Mouse (Mus musculus) neural tube, embryonic 14.5 days (tissue): Measurements from ENCODE around the gene Sox2. TPM values are rescaled to one million over a fixed set of nuclear protein-coding genes. Genes with fewer than 3 reads are reported as not detected.
A peak's percentile ranks its signal among the peaks of the same experiment; 100 is the strongest.

ENCODE experiments used
- ATAC-seq: fragments of 200-750 bp; cut with Nextera tagmentation; 2 replicates; pipeline ENCODE4 v1.8.0; 2017; ENCODE audit warnings: low read depth, mild to moderate bottlenecking, moderate TSS enrichment, moderate library complexity
- H3K27ac ChIP-seq: fragments of 300-500 bp; sonication (generic); 2 replicates; pipeline ENCODE4 v1.5.1; 2014; ENCODE audit warnings: low read depth, mild to moderate bottlenecking, control low read depth, low read length, moderate library complexity, mixed read lengths
- H3K27me3 ChIP-seq: fragments of 300-500 bp; sonication (generic); 2 replicates; pipeline ENCODE4 v1.6.1; 2014; ENCODE audit warnings: low read length; ENCODE audit not compliant: control insufficient read depth, insufficient read depth
- H3K36me3 ChIP-seq: fragments of 300-500 bp; sonication (generic); 2 replicates; pipeline ENCODE4 v1.6.1; 2014; ENCODE audit warnings: low read length, mixed read lengths; ENCODE audit not compliant: control insufficient read depth, insufficient read depth
- H3K4me1 ChIP-seq: fragments of 300-500 bp; sonication (generic); 2 replicates; pipeline ENCODE4 v1.6.1; 2014; ENCODE audit warnings: low read length; ENCODE audit not compliant: control insufficient read depth, insufficient read depth
- H3K4me2 ChIP-seq: fragments of 300-500 bp; sonication (generic); 2 replicates; pipeline ENCODE4 v1.6.1; 2014; ENCODE audit warnings: mild to moderate bottlenecking, low read depth, low read length, control low read depth
- H3K4me3 ChIP-seq: fragments of 300-500 bp; sonication (generic); 2 replicates; pipeline ENCODE4 v1.5.1; 2014; ENCODE audit warnings: low read depth, low read length, control low read depth, mixed read lengths
- H3K9ac ChIP-seq: fragments of 300-500 bp; sonication (generic); replicated peaks from 2 replicates; pipeline ENCODE4 v1.6.1; 2014; ENCODE audit warnings: low read depth, mild to moderate bottlenecking, control low read depth, low read length, mixed read lengths
- H3K9me3 ChIP-seq: fragments of 300-500 bp; sonication (generic); 2 replicates; pipeline ENCODE4 v1.6.1; 2016; ENCODE audit warnings: low read length; ENCODE audit not compliant: control insufficient read depth
- WGBS: fragments of 180-500 bp; shearing (Covaris S2); extraction: QIAGEN DNeasy Blood & Tissue Kit; methylation state at CpG from one replicate; pipeline ENCODE4 v1.1.7; 2014; 5-methylcytosine and 5-hydroxymethylcytosine counted together
- microRNA counts: library from miRNA; unstranded; fragments of <30 nt; microRNA quantifications from one replicate; lab custom pipeline; 2016
- microRNA-seq: library from miRNA; unstranded; fragments of <30 nt; microRNA quantifications from one replicate; pipeline ENCODE4, GENCODE M21; 2016
- polyA plus RNA-seq: library from polyadenylated mRNA; unstranded; fragments of >200 nt; fragmentation: Nextera tagmentation; extraction: Ambion mirVana; gene quantifications from 2 replicates; pipeline ENCODE4 v1.2.1, GENCODE M21; 2014

The Sox2 gene
- polyA plus RNA-seq, 1 experiment from 2014 or later: 12.2 TPM

- H3K36me3 ChIP-seq: no peaks in the 10 kb centered on the region
- H3K4me3 ChIP-seq: peak overlapping the region; percentile 26
- WGBS: 2% methylated on average over 20 of the region's 20 CpGs
- peak; percentile 89 for ATAC-seq
- no peaks in the 10 kb centered on the region for H3K27me3 ChIP-seq
- peak overlapping the region; percentile 57 for H3K4me2 ChIP-seq
- H3K9me3 ChIP-seq: no peaks in the 10 kb centered on the region
- peak overlapping the region; percentile 47 for H3K9ac ChIP-seq
- no peak overlapping the region for H3K27ac ChIP-seq
- H3K4me1 ChIP-seq: 0 out of 2 replicates have a peak, but pooled peaks cover 10% of the 10 kb centered on the region
Measured at GRCm38 (mm10) chr3:34691703-34692393, 41.6 kb downstream of the Sox2 start.

DNA sequence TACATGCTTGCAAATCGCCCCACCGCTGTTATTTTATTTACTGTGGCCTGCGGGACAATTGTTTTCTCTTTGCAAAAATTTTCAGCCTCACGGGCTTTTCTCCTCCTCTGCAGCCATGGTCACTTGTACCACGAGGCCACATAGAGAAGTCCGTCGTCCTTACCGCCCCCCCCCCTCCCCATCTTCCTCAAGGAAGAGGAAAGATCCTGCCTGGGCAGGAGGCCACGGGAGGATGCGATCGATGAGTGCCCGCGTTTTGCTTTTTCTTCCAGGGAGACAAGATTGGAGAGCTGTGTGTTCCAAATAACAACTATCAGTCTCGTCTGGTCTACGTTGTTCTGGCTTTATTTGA, 42.2 kb downstream of the Sox2 start:
- no peaks in the 10 kb centered on the region for H3K36me3 ChIP-seq
- H3K4me2 ChIP-seq: peak overlapping the region; percentile 57
- H3K27ac ChIP-seq: no peak overlapping the region
- H3K27me3 ChIP-seq: no peaks in the 10 kb centered on the region
- H3K9ac ChIP-seq: peak overlapping the region; percentile 47
- H3K9me3 ChIP-seq: no peaks in the 10 kb centered on the region
- peak; percentile 67 for ATAC-seq
- H3K4me3 ChIP-seq: peak overlapping the region; percentile 26
- 12% methylated on average over 12 of the region's 15 CpGs for WGBS
- H3K4me1 ChIP-seq: 0 out of 2 replicates have a peak, but pooled peaks cover 10% of the 10 kb centered on the region

MicroRNAs encoded within 50 kb of the gene (microRNA counts, 519-probe panel; counts per million panel counts)
- not detected for microRNA mmu-miR-1897-3p (lab: Ali Mortazavi, UCI)

Small RNAs within 50 kb of the gene (microRNA-seq; reads per million reads assigned to microRNA genes)
- not detected for gene Mir1897
